Mouse (Mus musculus) liver, postnatal 0 days (tissue): Measurements from ENCODE around the gene Elovl4.

Experiments used
- CTCF ChIP-seq: sonication (generic); IDR thresholded peaks from 2 replicates; pipeline ENCODE4 v1.5.1; 2016; ENCODE audit warnings: antibody characterized with exemption, low read depth
- EP300 ChIP-seq: IDR thresholded peaks from 2 replicates; pipeline ENCODE4 v1.6.1; 2016; ENCODE audit warnings: antibody characterized with exemption, low read depth, mild to moderate bottlenecking

DNA sequence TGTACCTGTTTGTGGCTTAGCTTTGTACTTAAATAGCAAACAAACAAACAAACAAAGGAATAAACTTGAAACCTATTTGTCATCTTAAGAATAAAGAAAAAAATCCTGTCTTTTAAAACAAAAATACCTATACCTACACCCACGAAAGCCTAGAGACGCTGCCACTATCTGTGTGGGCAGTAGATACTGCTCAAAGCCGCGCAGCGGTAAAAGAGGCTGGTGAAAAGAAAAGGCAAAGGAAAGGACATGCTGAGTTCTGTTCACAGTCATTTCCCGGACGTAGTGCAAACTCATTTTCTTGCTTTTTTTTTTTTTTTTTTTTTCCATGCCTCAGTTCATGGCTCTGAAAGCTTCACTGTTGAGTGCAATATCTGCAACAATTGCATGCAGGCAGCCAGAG, 13.1 kb upstream of the Elovl4 start:
- TF ChIP-seq CTCF = no peak
- no peak for TF ChIP-seq EP300
